Mouse (Mus musculus) heart, embryonic 14.5 days (tissue): ENCODE data around the gene Uqcc2. TPM values are rescaled to one million over a fixed set of nuclear protein-coding genes. Genes with fewer than 3 reads are reported as not detected.

Experiments
- ATAC-seq: fragments of 200-750 bp; cut with Nextera tagmentation; 2 replicates; pipeline ENCODE4 v1.8.0; 2017; ENCODE audit warnings: low read depth, moderate TSS enrichment; ENCODE audit not compliant: insufficient number of reproducible peaks, insufficient read depth, low FRiP score
- H3K27ac ChIP-seq, 2 experiments: fragments of 200-500 bp in 1 of 2; fragments of 300-500 bp in 1 of 2; sonication (generic) in 1 of 2; replicated peaks in 1 of 2; 2 replicates each; pipeline ENCODE4 v1.5.1; 2012 to 2014; ENCODE audit warnings: low read depth in 2 of 2, low read length in 2 of 2, control low read depth in 1 of 2, mild to moderate bottlenecking in 1 of 2, mixed read lengths in 1 of 2; ENCODE audit not compliant: control insufficient read depth in 1 of 2, insufficient read depth in 1 of 2
- H3K27me3 ChIP-seq: fragments of 300-500 bp; sonication (generic); 2 replicates; pipeline ENCODE4 v1.6.1; 2014; ENCODE audit warnings: mild to moderate bottlenecking, low read length, control low read depth; ENCODE audit not compliant: control insufficient read depth, insufficient read depth
- H3K36me3 ChIP-seq: fragments of 300-500 bp; sonication (generic); 2 replicates; pipeline ENCODE4 v1.6.1; 2014; ENCODE audit warnings: mild to moderate bottlenecking, control low read depth, low read length, mixed read lengths; ENCODE audit not compliant: control insufficient read depth, insufficient read depth
- H3K4me1 ChIP-seq, 2 experiments: fragments of 200-500 bp in 1 of 2; fragments of 300-500 bp in 1 of 2; sonication (generic) in 1 of 2; 2 replicates each; pipeline ENCODE4 v1.6.1; 2012 to 2014; ENCODE audit warnings: low read length in 2 of 2, control low read depth in 1 of 2, mixed read lengths in 1 of 2; ENCODE audit not compliant: control insufficient read depth in 2 of 2, insufficient read depth in 2 of 2
- H3K4me2 ChIP-seq: fragments of 300-500 bp; sonication (generic); 2 replicates; pipeline ENCODE4 v1.6.1; 2014; ENCODE audit warnings: mild to moderate bottlenecking, low read length
- H3K4me3 ChIP-seq, 2 experiments: fragments of 200-500 bp in 1 of 2; fragments of 300-500 bp in 1 of 2; sonication (generic) in 1 of 2; 2 replicates each; pipeline ENCODE4 v1.5.1; 2012 to 2014; ENCODE audit warnings: low read length in 2 of 2, mild to moderate bottlenecking in 2 of 2, control low read depth in 1 of 2, low read depth in 1 of 2, moderate library complexity in 1 of 2; ENCODE audit not compliant: control insufficient read depth in 1 of 2, insufficient read depth in 1 of 2
- H3K9ac ChIP-seq: fragments of 300-500 bp; sonication (generic); 2 replicates; pipeline ENCODE4 v1.6.1; 2014; ENCODE audit warnings: mild to moderate bottlenecking, low read length
- H3K9me3 ChIP-seq: fragments of 300-500 bp; sonication (generic); 2 replicates; pipeline ENCODE4 v1.6.1; 2016; ENCODE audit warnings: low read length, control low read depth; ENCODE audit not compliant: control insufficient read depth
- WGBS: fragments of 180-500 bp; shearing (Covaris S2); extraction: QIAGEN DNeasy Blood & Tissue Kit; methylation state at CpG from one replicate; pipeline ENCODE4 v1.1.7; 2014; 5-methylcytosine and 5-hydroxymethylcytosine counted together
- polyA plus RNA-seq: library from polyadenylated mRNA; unstranded; fragments of >200 nt; fragmentation: Nextera tagmentation; extraction: Ambion mirVana; gene quantifications from 2 replicates; pipeline ENCODE4 v1.2.1, GENCODE M21; 2014

The Uqcc2 gene
- polyA plus RNA-seq, 1 experiment from 2014 or later, result 339 TPM

DNA sequence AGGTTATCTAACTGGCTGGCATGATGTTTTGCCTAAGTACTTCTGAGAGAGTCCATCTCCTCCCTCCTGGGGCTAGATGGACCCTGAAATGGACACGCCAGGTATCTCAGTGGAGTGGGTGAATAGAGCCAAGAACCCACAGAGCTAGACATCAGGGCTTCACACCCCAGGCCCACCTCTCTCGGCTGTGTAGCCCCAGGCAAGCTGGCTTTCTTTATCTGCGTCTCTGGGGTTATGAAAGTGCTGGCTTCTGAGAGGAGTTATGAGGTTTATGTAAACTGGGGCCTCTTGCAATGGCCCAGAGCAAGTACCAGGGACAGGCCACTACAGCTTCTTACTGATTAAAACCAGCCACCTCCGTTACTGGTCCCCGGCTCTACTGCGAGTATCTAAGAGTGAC is 21.2 kb upstream of the Uqcc2 start:
- H3K9ac ChIP-seq, result no peak overlapping the region
- WGBS, result 76% methylated on average over 6 of the region's 6 CpGs
- no peak overlapping the region for H3K27ac ChIP-seq
- no peaks in the 10 kb centered on the region for H3K36me3 ChIP-seq
- no peak overlapping the region for H3K4me2 ChIP-seq
- H3K27me3 ChIP-seq, result 0 out of 2 replicates have a peak, but pooled peaks cover 1% of the 10 kb centered on the region
- ATAC-seq, result no peak
- no peaks in the 10 kb centered on the region for H3K9me3 ChIP-seq
- H3K4me3 ChIP-seq, result no peak overlapping the region
- peaks cover 19 to 35% of the 10 kb centered on the region in 2 experiments for H3K4me1 ChIP-seq

DNA sequence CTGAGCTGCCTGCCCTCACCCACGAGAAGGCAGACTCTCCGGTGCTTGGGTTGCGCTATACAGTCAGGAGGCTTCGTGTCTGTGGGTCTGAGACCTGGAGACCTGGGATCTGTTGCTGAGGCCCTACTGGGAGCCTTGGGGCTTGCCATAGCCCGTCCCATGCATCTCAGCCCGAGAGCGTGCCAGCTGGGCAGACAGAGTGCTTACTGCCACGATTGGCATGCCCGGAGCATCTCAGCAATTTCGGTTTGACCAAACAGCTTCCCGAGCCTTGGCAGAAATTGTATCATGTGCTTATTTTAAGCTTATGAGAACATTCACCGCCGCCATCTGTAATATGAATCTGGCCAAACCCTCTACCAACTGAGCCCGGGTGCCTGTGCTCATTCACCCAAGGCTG is 20.5 kb upstream of the Uqcc2 start:
- H3K27ac ChIP-seq, result peak overlapping the region in 1 of 2 experiments; percentile 70; a peak in 2 of 4 replicates
- WGBS, result 84% methylated on average over 14 of the region's 14 CpGs
- no peak for ATAC-seq

DNA sequence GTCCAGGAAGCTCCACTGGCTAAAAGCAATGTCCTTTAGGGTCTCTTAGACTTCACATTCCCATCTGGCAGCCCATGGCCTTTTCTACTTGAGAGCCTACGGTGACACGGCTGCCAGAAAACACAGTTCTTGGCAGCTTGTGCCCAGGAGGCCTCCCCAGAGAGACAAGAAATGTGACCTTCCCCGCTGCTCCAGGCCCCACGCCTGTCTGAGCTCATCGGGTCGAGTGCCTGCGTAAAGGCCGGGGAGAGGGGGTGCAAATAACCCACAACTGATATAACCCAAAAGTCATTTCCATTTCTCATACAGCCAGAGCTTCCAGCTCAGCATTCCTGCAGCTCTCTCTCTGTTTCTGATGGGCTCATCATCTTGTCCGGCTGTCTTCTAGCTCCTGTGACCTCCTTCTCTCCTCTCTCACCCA is 20.1 kb upstream of the Uqcc2 start:
- no peaks in the 10 kb centered on the region for H3K9me3 ChIP-seq
- H3K36me3 ChIP-seq, result no peaks in the 10 kb centered on the region
- ATAC-seq, result peak; percentile 25; the same call in 1 of the 2 replicates
- peaks cover 19 to 35% of the 10 kb centered on the region in 2 experiments for H3K4me1 ChIP-seq
- peak overlapping the region; percentile 18; the same call in 1 of the 2 replicates for H3K9ac ChIP-seq
- no peak overlapping the region for H3K4me3 ChIP-seq
- 27% methylated on average over 9 of the region's 9 CpGs for WGBS
- H3K27ac ChIP-seq, result peak overlapping the region; percentile 45 to 70
- 0 out of 2 replicates have a peak, but pooled peaks cover 5% of the 10 kb centered on the region for H3K27me3 ChIP-seq
- no peak overlapping the region for H3K4me2 ChIP-seq

More for the DNA sequence above, 20.5 kb upstream of the Uqcc2 start:
- Histone ChIP-seq H3K36me3 (no peaks in the 10 kb centered on the region), H3K4me2 (no peak overlapping the region), H3K27me3 (0 out of 2 replicates have a peak, but pooled peaks cover 5% of the 10 kb centered on the region), H3K9ac (peak overlapping the region; percentile 18; the same call in 1 of the 2 replicates), H3K4me3 (no peak overlapping the region), H3K4me1 (peaks cover 19 to 35% of the 10 kb centered on the region in 2 experiments), H3K9me3 (no peaks in the 10 kb centered on the region)

DNA sequence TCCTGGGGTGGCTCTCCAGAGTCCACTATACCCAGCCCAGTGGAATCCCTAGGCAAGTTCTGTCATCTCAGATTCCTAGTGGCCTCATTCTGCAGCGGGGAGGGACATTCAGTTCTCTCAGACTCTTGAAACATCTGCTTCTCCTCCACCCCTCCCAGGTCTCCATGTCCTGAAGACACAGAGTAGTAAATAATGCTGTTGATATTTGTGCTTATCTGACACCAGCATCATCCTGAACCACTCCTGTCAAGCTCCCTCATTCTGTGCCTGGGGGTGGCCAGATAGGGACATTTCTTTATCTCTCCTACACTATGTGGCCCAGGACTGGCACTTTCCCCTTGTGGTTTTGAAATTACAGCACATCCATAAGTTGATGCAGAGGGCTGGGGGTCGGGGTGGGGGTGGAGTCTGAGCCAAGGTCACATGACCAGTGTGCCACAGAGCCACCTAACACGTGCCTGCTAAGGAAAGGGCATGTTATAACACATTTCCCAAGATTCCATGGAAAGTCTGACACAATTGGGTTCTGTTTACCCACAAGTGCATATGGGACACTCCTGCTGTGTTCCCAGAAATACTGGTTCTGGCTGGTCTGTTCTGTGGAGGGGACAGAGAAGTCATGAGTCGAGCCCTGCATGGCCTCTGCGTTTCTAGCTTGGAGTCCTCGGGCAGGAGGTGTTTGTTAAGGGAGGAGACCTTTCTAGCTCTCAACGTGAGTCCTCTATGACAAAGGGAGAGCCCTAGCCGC is 19.4 kb upstream of the Uqcc2 start:
- peak overlapping the region; percentile 45 to 70 for H3K27ac ChIP-seq
- H3K4me3 ChIP-seq, result no peak overlapping the region
- H3K36me3 ChIP-seq, result no peaks in the 10 kb centered on the region
- H3K9me3 ChIP-seq, result no peaks in the 10 kb centered on the region
- ATAC-seq, result no peak
- 0 out of 2 replicates have a peak, but pooled peaks cover 5% of the 10 kb centered on the region for H3K27me3 ChIP-seq
- no peak overlapping the region for H3K4me2 ChIP-seq
- H3K4me1 ChIP-seq, result peaks cover 14 to 29% of the 10 kb centered on the region in 2 experiments
- 48% methylated on average over 8 of the region's 8 CpGs for WGBS
- H3K9ac ChIP-seq, result peak overlapping the region; percentile 18; the same call in 1 of the 2 replicates

DNA sequence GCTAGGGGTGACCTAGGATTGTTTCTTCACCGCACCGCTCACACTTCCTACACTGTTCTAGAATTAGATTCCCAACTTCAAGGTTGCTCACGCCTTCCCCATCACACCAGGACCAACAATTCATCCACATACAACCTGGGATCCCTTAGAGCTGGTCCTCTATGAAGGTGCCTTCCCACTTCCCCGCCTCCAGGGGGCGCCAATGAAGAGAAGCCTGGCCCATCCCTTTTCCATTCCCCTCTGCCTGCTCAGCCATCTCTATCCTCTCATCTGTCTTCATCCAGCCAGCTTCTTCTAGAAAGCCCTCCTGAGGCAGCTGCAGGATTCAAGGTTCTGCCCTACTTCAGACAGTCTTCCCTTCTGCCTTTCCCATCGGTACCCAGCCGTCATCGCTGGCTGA is 17.7 kb upstream of the Uqcc2 start:
- H3K27me3 ChIP-seq, result 0 out of 2 replicates have a peak, but pooled peaks cover 5% of the 10 kb centered on the region
- no peak for ATAC-seq
- H3K36me3 ChIP-seq, result no peaks in the 10 kb centered on the region
- no peak overlapping the region for H3K27ac ChIP-seq
- H3K9me3 ChIP-seq, result no peaks in the 10 kb centered on the region
- no peak overlapping the region for H3K4me3 ChIP-seq
- H3K9ac ChIP-seq, result no peak overlapping the region
- WGBS, result 71% methylated on average over 8 of the region's 8 CpGs
- no peak overlapping the region for H3K4me2 ChIP-seq
- peaks cover 13 to 26% of the 10 kb centered on the region in 2 experiments for H3K4me1 ChIP-seq

DNA sequence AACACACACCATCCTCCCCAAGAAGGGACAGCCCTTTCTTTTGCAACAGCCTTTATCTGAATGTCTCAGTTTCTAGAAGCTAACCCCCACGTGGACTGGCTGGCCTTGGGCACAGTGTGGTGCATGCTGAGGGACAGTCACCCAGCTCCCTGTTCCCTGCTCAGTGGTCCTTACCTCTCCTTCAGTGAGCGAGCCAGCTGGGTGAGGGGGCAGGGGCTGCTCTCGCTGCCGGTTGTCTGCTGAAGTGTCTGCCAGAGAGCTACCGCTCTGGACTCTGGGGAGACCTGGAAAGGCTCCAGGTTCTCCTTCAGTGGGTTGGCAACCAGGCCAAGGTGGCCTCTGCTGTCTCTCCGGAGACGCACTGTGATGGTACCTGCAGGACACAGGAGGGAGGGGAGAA is 17.2 kb upstream of the Uqcc2 start:
- ATAC-seq, result no peak
- Histone ChIP-seq H3K27ac (no peak overlapping the region), H3K4me3 (no peak overlapping the region), H3K9ac (no peak overlapping the region), H3K4me2 (no peak overlapping the region), H3K36me3 (no peaks in the 10 kb centered on the region), H3K4me1 (peaks cover 13 to 26% of the 10 kb centered on the region in 2 experiments), H3K9me3 (no peaks in the 10 kb centered on the region), H3K27me3 (0 out of 2 replicates have a peak, but pooled peaks cover 5% of the 10 kb centered on the region)
- WGBS, result 45% methylated on average over 7 of the region's 7 CpGs

DNA sequence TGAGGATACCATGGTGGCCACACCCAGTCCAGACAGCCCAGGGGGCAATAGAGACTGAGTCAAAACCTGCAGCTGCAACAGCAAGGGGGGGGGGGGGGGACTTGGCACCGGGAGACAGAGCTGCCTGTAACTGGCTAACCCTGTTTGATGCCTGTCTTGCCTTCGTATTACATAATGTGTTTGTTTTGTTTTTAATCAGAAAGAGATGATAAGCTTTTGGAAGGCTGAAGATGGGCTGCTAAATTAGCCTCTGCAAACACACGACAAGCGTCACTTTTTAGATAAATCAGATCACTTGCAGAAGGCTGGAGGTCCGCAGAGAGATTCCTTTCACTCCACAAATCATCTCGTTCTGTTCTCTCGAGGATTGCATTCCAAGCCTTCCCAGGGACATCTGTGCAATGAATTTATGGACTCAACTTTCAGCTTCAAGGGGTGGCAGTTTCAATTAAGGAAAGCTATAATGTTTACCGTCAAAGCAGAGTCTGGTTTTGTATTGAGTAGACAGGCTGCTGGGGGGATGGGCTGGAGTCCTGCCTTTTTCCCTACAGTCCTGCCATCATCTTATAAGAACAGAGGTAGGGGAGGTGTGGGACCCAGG is 12.7 kb upstream of the Uqcc2 start:
- no peak overlapping the region for H3K4me3 ChIP-seq
- H3K27ac ChIP-seq, result no peak overlapping the region
- no peaks in the 10 kb centered on the region for H3K9me3 ChIP-seq
- H3K4me1 ChIP-seq, result peaks cover 2 to 3% of the 10 kb centered on the region in 2 experiments; a peak in 2 of 4 replicates
- 0 out of 2 replicates have a peak, but pooled peaks cover 5% of the 10 kb centered on the region for H3K27me3 ChIP-seq
- no peak overlapping the region for H3K4me2 ChIP-seq
- no peaks in the 10 kb centered on the region for H3K36me3 ChIP-seq
- no peak overlapping the region for H3K9ac ChIP-seq
- WGBS, result 11% methylated on average over 8 of the region's 8 CpGs
- no peak for ATAC-seq
